Mouse (Mus musculus) heart, embryonic 16.5 days (tissue): ENCODE measurements around the gene Ercc1. TPM values are rescaled to one million over a fixed set of nuclear protein-coding genes. Genes with fewer than 3 reads are reported as not detected.

Source experiments
- ATAC-seq: fragments of 200-750 bp; cut with Nextera tagmentation; replicated peaks from 2 replicates; pipeline ENCODE4 v1.8.0; 2017; ENCODE audit warnings: moderate number of reproducible peaks; ENCODE audit not compliant: insufficient read depth, low FRiP score; ENCODE audit errors: extremely low read depth
- H3K27ac ChIP-seq: fragments of 300-500 bp; sonication (generic); 2 replicates; pipeline ENCODE4 v1.5.1; 2014; ENCODE audit warnings: mild to moderate bottlenecking, low read length, control low read depth, moderate library complexity
- H3K27me3 ChIP-seq: fragments of 300-500 bp; sonication (generic); 2 replicates; pipeline ENCODE4 v1.6.1; 2014; ENCODE audit warnings: low read length, mixed read lengths; ENCODE audit not compliant: control insufficient read depth, insufficient read depth
- H3K36me3 ChIP-seq: fragments of 300-500 bp; sonication (generic); 2 replicates; pipeline ENCODE4 v1.6.1; 2014; ENCODE audit not compliant: control insufficient read depth, insufficient read depth
- H3K4me1 ChIP-seq: fragments of 300-500 bp; sonication (generic); 2 replicates; pipeline ENCODE4 v1.6.1; 2014; ENCODE audit warnings: low read length, mixed read lengths; ENCODE audit not compliant: control insufficient read depth, insufficient read depth
- H3K4me2 ChIP-seq: fragments of 300-500 bp; sonication (generic); 2 replicates; pipeline ENCODE4 v1.6.1; 2014; ENCODE audit warnings: low read depth, mild to moderate bottlenecking, control low read depth, low read length
- H3K4me3 ChIP-seq: fragments of 300-500 bp; sonication (generic); 2 replicates; pipeline ENCODE4 v1.5.1; 2014; ENCODE audit warnings: mild to moderate bottlenecking, control low read depth, low read length
- H3K9ac ChIP-seq: fragments of 300-500 bp; sonication (generic); 2 replicates; pipeline ENCODE4 v1.6.1; 2014; ENCODE audit warnings: low read length, control low read depth
- H3K9me3 ChIP-seq: fragments of 300-500 bp; sonication (generic); replicated peaks from 2 replicates; pipeline ENCODE4 v1.6.1; 2016; ENCODE audit warnings: low read length; ENCODE audit not compliant: control insufficient read depth
- WGBS: fragments of 180-500 bp; shearing (Covaris S2); extraction: QIAGEN DNeasy Blood & Tissue Kit; methylation state at CpG from one replicate; pipeline ENCODE4 v1.1.7; 2014; 5-methylcytosine and 5-hydroxymethylcytosine counted together
- polyA plus RNA-seq: library from polyadenylated mRNA; unstranded; fragments of >200 nt; fragmentation: Nextera tagmentation; extraction: Ambion mirVana; gene quantifications from 2 replicates; pipeline ENCODE4 v1.2.1, GENCODE M21; 2015

Ercc1 gene
- polyA plus RNA-seq, 1 experiment from 2014 or later = 61.0 TPM

DNA sequence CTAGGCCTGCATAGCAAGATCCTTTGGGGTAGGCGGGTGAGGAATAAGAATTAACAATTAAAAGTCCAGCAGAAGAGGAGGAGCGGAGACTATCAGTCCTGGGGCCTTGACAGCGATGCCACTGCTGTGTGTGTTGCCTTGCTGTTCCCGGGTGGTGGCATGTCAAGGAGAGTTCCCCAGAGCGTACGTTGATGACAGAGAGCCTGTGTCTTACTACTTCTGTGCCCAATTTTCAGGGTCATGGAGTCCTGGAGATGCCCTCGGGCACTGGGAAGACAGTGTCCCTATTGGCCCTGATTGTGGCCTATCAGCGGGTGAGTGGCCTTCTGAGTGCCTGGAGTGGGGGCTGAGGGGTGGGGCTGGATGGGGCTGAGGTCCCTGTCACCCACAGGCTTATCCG is 39.1 kb downstream of the Ercc1 start:
- H3K4me2 ChIP-seq = no peak overlapping the region
- peaks cover 7% of the 10 kb centered on the region for H3K4me1 ChIP-seq
- 85% methylated on average over 9 of the region's 9 CpGs for WGBS
- no peak overlapping the region for H3K9ac ChIP-seq
- H3K27me3 ChIP-seq = no peaks in the 10 kb centered on the region
- H3K36me3 ChIP-seq = peaks cover 31% of the 10 kb centered on the region
- no peak for ATAC-seq
- H3K9me3 ChIP-seq = no peaks in the 10 kb centered on the region
- H3K27ac ChIP-seq = no peak overlapping the region
- no peak overlapping the region for H3K4me3 ChIP-seq

DNA sequence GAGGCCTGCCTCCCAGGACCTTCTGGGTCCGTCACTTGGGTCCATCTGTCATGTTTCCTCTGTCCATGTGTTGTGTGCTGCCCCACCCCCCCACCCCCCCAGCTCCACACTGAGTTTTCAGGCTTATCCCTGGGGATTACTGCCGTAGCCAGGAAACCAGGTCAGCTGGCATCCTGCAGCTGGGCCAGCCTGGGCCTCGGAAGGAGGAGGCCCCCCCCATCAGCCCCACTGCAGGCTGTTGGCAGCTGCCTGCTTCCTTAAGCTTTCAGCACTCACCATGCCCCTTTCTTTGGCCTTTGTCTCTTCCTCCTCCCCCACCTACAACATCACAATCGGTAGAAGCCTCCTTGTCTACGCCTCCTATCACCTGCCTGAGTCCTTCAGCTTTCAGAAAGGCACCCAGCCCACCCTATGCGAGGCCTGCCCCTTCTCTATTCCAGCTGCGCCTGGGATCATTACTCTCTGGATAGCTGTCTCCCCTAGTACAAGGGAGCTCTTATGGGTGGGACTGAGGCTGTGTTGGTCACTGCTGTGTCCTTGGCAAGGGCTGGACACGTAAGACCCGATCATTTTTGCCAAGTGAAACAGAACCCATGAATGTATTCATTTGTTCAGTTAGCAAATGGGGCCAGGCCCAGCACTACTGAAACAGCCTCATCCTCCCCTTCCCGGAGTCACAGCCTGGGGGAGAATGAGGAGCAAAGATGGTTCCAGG is 44.3 kb downstream of the Ercc1 start:
- H3K4me3 ChIP-seq = no peak overlapping the region
- H3K4me1 ChIP-seq = no peaks in the 10 kb centered on the region
- no peak overlapping the region for H3K9ac ChIP-seq
- peaks cover 61% of the 10 kb centered on the region for H3K36me3 ChIP-seq
- ATAC-seq = no peak
- 68% methylated on average over 9 of the region's 10 CpGs for WGBS
- no peak overlapping the region for H3K4me2 ChIP-seq
- no peaks in the 10 kb centered on the region for H3K27me3 ChIP-seq
- no peaks in the 10 kb centered on the region for H3K9me3 ChIP-seq
- no peak overlapping the region for H3K27ac ChIP-seq

DNA sequence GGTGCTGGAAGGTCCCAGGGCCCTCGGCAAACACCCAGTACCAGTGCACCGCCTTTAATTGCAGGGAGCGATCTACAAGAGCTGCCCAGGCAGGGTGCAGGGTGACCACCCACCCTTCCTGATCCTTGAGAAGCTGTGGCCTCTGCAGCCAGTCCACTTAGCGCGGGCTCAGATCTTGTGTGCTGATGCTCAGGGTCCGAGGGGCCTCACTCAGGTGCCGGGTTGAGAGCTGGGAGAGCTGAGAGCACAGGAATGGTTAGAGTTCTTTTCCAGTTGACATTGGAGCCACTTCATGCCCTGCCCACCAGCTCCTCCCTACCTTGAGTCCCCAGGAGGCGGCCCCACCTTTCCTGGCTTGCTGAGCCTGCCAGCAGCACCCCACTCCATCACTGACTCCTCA is 49.9 kb downstream of the Ercc1 start:
- Histone ChIP-seq H3K4me2 (no peak overlapping the region), H3K27me3 (no peaks in the 10 kb centered on the region), H3K9ac (no peak overlapping the region), H3K9me3 (no peaks in the 10 kb centered on the region), H3K27ac (no peak overlapping the region), H3K4me1 (no peaks in the 10 kb centered on the region), H3K36me3 (peaks cover 45% of the 10 kb centered on the region), H3K4me3 (no peak overlapping the region)
- no peak for ATAC-seq
- WGBS = 86% methylated on average over 8 of the region's 8 CpGs

DNA sequence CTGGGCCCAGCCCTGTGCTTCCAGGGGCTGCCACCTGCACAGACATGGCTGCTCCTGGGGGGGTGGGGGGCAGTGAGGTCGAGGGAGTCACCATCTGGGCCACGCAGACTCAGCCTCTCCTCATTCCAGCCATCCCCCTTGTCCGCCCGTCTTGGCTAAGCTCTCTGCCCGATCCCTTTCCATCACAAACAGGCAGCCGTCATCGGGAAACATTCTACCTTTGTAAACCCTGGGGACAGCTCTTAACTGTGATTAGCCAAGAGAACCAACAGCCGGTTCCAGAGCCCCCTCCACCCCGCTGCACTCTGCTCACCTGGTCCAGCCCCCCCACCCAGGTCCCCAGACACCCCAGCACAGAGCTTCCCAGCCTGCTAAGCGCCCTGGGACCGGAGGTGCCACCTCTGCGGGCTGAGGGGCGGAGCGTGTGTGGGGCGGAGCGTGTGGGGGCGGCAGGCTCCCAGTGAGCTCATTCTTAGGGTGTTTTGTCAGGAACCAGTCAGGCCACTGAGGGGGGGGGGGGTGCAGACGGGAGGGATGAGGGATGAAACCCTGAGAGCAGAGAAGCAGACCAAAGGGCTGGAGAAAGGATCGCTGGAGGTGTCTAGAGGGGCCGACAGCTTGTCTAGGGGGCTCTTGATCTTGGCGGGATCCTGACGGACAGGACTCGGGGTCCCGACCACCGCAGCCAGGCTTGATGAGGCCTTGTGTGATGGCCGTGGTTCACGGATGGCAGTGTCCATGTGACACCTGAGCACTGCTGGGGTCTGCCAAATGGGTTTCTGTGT is 55.1 kb downstream of the Ercc1 start:
- WGBS = 2% methylated on average over 26 of the region's 27 CpGs
- peaks cover 5% of the 10 kb centered on the region for H3K9me3 ChIP-seq
- H3K9ac ChIP-seq = peak overlapping the region; percentile 62
- peaks cover 4% of the 10 kb centered on the region for H3K36me3 ChIP-seq
- peaks cover 3% of the 10 kb centered on the region for H3K4me1 ChIP-seq
- H3K4me2 ChIP-seq = peak overlapping the region; percentile 73
- H3K27ac ChIP-seq = no peak overlapping the region
- peaks cover 28% of the 10 kb centered on the region for H3K27me3 ChIP-seq
- ATAC-seq = peak; percentile 47
- H3K4me3 ChIP-seq = peak overlapping the region; percentile 46

DNA sequence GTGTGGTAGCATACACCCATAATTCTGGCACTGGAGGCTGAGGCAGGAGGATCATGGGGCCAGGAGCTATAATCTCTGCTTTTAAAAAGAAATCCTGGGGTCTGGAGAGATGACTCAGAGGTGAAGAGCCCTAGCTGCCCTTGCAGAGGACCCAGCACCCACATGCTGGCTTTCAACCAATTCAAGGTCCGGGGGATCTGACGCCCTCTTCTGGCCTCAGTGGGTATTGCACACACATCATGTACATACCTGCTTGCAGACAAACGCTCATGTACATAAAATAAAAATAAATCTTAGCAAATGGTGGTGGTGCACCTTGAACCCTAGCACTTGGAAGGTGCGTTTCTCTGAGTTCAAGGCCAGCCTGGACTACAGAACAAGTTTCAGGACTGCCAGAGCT is 56.4 kb downstream of the Ercc1 start:
- peaks cover 5% of the 10 kb centered on the region for H3K9me3 ChIP-seq
- no peak overlapping the region for H3K4me2 ChIP-seq
- H3K27ac ChIP-seq = no peak overlapping the region
- peaks cover 32% of the 10 kb centered on the region for H3K27me3 ChIP-seq
- H3K4me3 ChIP-seq = no peak overlapping the region
- WGBS = 78% methylated on average over 4 of the region's 4 CpGs
- ATAC-seq = no peak
- peaks cover 6% of the 10 kb centered on the region for H3K4me1 ChIP-seq
- H3K36me3 ChIP-seq = no peaks in the 10 kb centered on the region
- no peak overlapping the region for H3K9ac ChIP-seq

DNA sequence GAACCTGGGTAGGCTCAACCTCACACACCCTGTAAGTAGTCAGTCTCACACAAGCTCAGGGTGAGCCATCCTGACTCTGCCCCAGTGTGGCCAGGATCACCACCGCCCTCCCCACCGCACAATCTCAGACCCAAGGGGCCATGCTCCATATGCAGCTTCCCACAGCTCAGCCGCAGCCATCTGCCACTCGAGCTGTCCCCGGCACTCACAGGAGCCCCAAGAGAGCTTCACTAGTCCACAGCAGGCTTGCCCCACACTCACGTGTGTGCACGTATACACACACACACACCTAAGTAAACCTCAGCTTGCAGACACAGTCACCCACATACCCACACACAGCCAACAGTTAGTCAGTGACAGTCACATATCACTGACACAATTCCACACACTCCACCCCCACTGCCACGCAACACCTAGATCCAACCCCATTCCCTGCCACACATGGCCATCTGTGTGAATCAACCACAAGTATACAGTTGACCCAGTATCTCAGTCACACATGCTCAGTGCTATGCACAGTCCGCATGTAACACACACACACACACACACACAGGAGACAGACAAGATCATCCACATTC is 58.0 kb downstream of the Ercc1 start:
- peaks cover 5% of the 10 kb centered on the region for H3K9me3 ChIP-seq
- H3K4me3 ChIP-seq = no peak overlapping the region
- ATAC-seq = no peak
- no peak overlapping the region for H3K4me2 ChIP-seq
- H3K27ac ChIP-seq = no peak overlapping the region
- peaks cover 6% of the 10 kb centered on the region for H3K4me1 ChIP-seq
- no peak overlapping the region for H3K9ac ChIP-seq
- H3K36me3 ChIP-seq = no peaks in the 10 kb centered on the region
- 78% methylated on average over 9 of the region's 9 CpGs for WGBS
- peaks cover 32% of the 10 kb centered on the region for H3K27me3 ChIP-seq

DNA sequence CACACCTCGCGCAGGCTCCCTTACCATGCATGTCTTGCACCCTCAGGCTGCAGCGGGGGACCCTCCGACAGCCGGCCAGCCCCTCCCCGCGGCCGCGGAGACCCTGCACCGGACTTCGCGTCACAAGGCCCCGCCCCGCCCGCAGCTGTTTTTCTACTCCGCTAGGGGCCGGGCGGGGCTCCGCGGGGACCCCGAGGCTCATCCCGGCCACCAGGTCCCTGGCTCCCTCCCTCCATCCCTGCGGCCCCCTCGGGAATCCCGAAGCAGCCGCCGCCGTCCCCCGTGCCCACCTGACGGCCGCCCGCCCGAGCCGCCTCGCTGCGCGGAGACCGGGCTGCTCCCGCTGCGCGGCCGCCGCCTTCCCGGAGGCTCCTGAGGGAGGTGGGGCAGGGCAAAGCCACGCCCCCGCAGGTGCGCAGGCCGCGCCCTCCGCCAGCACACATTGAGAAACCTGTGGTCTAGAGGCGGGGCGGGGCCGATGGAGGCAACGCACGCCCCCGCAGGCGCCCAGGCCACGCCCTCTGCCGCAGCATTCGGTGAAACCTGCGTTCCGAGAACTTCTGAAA is 59.2 kb downstream of the Ercc1 start, which contains the start of gene Klc3:
TSS of gene Klc3 (minus strand) at position 374 of the 566 bp plus-strand sequence.
- peak; percentile 49 for ATAC-seq
- H3K9me3 ChIP-seq = peaks cover 5% of the 10 kb centered on the region
- H3K36me3 ChIP-seq = no peaks in the 10 kb centered on the region
- H3K4me2 ChIP-seq = peak within 1 kb of the TSS; percentile 99
- peak within 1 kb of the TSS; percentile 73 for H3K9ac ChIP-seq
- H3K27ac ChIP-seq = no peak within 1 kb of the TSS
- under 1% methylated on average over 62 of the region's 62 CpGs for WGBS
- peaks cover 6% of the 10 kb centered on the region for H3K4me1 ChIP-seq
- H3K4me3 ChIP-seq = peak within 1 kb of the TSS; percentile 74
- peaks cover 32% of the 10 kb centered on the region for H3K27me3 ChIP-seq

DNA sequence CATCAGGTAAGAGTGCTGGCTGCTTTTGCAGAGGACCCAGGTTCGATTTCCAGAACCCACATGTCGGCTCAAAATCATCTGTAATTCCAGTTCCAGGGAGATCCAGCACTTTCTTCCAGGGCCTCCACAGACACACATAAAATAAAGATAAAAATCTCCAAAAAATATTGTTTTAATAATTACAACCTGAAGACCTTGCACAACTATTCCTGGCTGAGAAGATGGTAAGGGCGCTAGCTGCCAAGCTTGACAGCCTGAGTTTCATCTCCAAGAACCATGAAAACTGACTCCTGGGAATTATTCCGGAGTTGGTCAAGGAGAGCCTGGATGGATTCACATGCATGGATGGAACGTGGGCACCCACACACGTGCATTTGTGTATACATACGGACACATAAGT is 59.9 kb downstream of the Ercc1 start, which contains the start of gene Ckm:
TSS of gene Ckm (plus strand) at position 301 of the 400 bp plus-strand sequence.
- Histone ChIP-seq H3K27ac (no peak within 1 kb of the TSS), H3K9me3 (peaks cover 5% of the 10 kb centered on the region)

More for the DNA sequence above, 59.9 kb downstream of the Ercc1 start, which contains the start of gene Ckm:
- H3K4me2 ChIP-seq = peak within 1 kb of the TSS; percentile 99
- WGBS = 48% methylated on average over 7 of the region's 7 CpGs
- H3K36me3 ChIP-seq = no peaks in the 10 kb centered on the region
- H3K9ac ChIP-seq = peak within 1 kb of the TSS; percentile 73
- peaks cover 32% of the 10 kb centered on the region for H3K27me3 ChIP-seq
- ATAC-seq = no peak
- peaks cover 7% of the 10 kb centered on the region for H3K4me1 ChIP-seq
- H3K4me3 ChIP-seq = peak within 1 kb of the TSS; percentile 74
